Mouse (Mus musculus) spleen, adult 2 months (tissue): ENCODE measurements around the gene Arih1.

Experiments
- CTCF ChIP-seq: fragments of 200-500 bp; IDR thresholded peaks from 2 replicates; pipeline ENCODE4 v1.5.1; 2011; ENCODE audit warnings: mild to moderate bottlenecking, inconsistent platforms; ENCODE audit not compliant: insufficient read depth, insufficient read length, insufficient replicate concordance; ENCODE audit errors: extremely low read depth
- POLR2A ChIP-seq: fragments of 200-500 bp; IDR thresholded peaks from 2 replicates; pipeline ENCODE4 v1.6.1; 2011; ENCODE audit warnings: low read depth, low read length, inconsistent platforms

GRCm38 (mm10) chr9:59433729-59434128, 52.7 kb downstream of the Arih1 start:
- TF ChIP-seq POLR2A (no peak), CTCF (no peak)
